Mouse (Mus musculus) heart, postnatal 0 days (tissue): ENCODE results near the gene Xpc. TPM values are rescaled to one million over a fixed set of nuclear protein-coding genes. Genes with fewer than 3 reads are reported as not detected.
A peak's percentile ranks its signal among the peaks of the same experiment; 100 is the strongest.

Experiments used
- ATAC-seq: fragments of 200-750 bp; cut with Nextera tagmentation; 2 replicates; pipeline ENCODE4 v1.8.0; 2017; ENCODE audit warnings: low read depth, moderate number of reproducible peaks, moderate library complexity; ENCODE audit not compliant: insufficient read depth
- DNase-seq: peaks from one replicate; pipeline ENCODE4 v3.0.0-alpha.2; 2016; ENCODE audit warnings: low spot score
- H3K27ac ChIP-seq: fragments of 300-500 bp; sonication (generic); 2 replicates; pipeline ENCODE4 v1.5.1; 2014; ENCODE audit warnings: low read depth, mild to moderate bottlenecking
- H3K27me3 ChIP-seq: fragments of 300-500 bp; sonication (generic); 2 replicates; pipeline ENCODE4 v1.6.1; 2014; ENCODE audit warnings: low read length, mixed read lengths; ENCODE audit not compliant: control insufficient read depth, insufficient read depth
- H3K36me3 ChIP-seq: fragments of 300-500 bp; sonication (generic); replicated peaks from 2 replicates; pipeline ENCODE4 v1.6.1; 2014; ENCODE audit warnings: low read length, mixed read lengths; ENCODE audit not compliant: control insufficient read depth, insufficient read depth
- H3K4me1 ChIP-seq: fragments of 300-500 bp; sonication (generic); 2 replicates; pipeline ENCODE4 v1.6.1; 2014; ENCODE audit warnings: antibody characterized with exemption; ENCODE audit not compliant: control insufficient read depth, insufficient read depth
- H3K4me2 ChIP-seq: fragments of 300-500 bp; sonication (generic); 2 replicates; pipeline ENCODE4 v1.6.1; 2014; ENCODE audit warnings: low read depth, mild to moderate bottlenecking, low read length, moderate library complexity
- H3K4me3 ChIP-seq: fragments of 300-500 bp; sonication (generic); 2 replicates; pipeline ENCODE4 v1.5.1; 2014; ENCODE audit warnings: low read depth, low read length
- H3K9ac ChIP-seq: fragments of 300-500 bp; sonication (generic); replicated peaks from 2 replicates; pipeline ENCODE4 v1.6.1; 2014; ENCODE audit warnings: low read depth, low read length, mixed read lengths
- H3K9me3 ChIP-seq: fragments of 300-500 bp; sonication (generic); replicated peaks from 2 replicates; pipeline ENCODE4 v1.6.1; 2016; ENCODE audit warnings: low read length; ENCODE audit not compliant: control insufficient read depth
- CTCF ChIP-seq: IDR thresholded peaks from 2 replicates; pipeline ENCODE4 v1.5.1; 2016; ENCODE audit warnings: antibody characterized with exemption, control low read depth, low read depth
- EP300 ChIP-seq: IDR thresholded peaks from 2 replicates; pipeline ENCODE4 v1.6.1; 2016; ENCODE audit warnings: antibody characterized with exemption, low read depth
- WGBS: fragments of 180-500 bp; shearing (Covaris S2); extraction: QIAGEN DNeasy Blood & Tissue Kit; methylation state at CpG from one replicate; pipeline ENCODE4 v1.1.7; 2014; 5-methylcytosine and 5-hydroxymethylcytosine counted together
- polyA plus RNA-seq: library from polyadenylated mRNA; unstranded; fragments of >200 nt; fragmentation: Nextera tagmentation; extraction: Ambion mirVana; gene quantifications from 2 replicates; pipeline ENCODE4 v1.2.1, GENCODE M21; 2015
- total RNA-seq: library from RNA; depleted of rRNA; stranded (reverse); fragments of >200 nt; gene quantifications from 2 replicates; pipeline ENCODE4 v1.2.3, GENCODE M21; 2014; ENCODE audit warnings: low replicate concordance

The Xpc gene
- total and polyA plus RNA-seq, 2 experiments from 2014 or later, result 5.7 to 11.3 TPM

DNA sequence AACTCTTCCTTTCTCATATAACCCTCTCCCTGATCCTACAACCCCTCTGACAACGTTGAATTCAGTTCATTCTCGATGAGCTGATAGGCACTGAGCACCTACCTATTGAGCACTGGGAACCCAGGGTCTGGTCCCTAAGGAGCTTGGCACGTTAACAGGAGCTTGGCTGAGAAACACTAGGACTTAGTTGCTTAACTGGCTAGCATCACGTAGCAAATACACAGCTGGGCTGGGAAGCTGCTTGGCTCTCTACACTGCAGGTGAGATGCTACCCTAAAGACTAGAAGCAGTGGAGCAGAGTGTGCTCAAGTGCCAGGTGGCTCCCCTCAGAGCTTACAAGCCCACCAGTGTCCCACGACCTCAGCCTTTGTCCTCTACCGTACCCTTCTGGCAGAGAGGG lies 17.0 kb upstream of the Xpc start:
- Histone ChIP-seq H3K4me1 (peaks cover 16% of the 10 kb centered on the region), H3K9me3 (no peaks in the 10 kb centered on the region), H3K27ac (no peak overlapping the region), H3K36me3 (no peaks in the 10 kb centered on the region), H3K4me3 (no peak overlapping the region), H3K4me2 (no peak overlapping the region), H3K9ac (no peak overlapping the region), H3K27me3 (peaks cover 37% of the 10 kb centered on the region; the same call in 1 of the 2 replicates)
- no peak for ATAC-seq
- TF ChIP-seq EP300 (no peak), CTCF (no peak)
- 71% methylated on average over 6 of the region's 6 CpGs for WGBS
- DNase-seq, result no peak

DNA sequence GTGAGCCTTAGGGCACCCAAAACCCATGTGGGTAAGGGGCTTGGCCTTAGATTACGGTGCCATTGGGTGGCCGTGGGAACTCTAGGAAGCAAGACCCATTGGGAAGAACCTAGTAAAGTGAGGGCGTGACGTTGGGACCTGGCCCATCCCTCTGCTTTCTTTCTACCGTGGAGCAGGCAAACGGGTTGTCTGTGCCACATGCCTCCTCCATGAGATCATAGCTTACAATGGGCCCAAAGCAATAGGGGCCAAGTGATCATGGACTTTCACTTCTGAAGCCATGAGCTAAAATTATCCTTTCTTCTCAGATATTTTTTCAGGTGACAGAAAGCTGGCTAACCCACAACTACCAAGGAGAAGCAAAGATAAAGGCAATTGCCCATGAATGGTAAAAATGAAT lies 15.6 kb upstream of the Xpc start:
- H3K9me3 ChIP-seq, result no peaks in the 10 kb centered on the region
- H3K4me1 ChIP-seq, result peaks cover 16% of the 10 kb centered on the region
- TF ChIP-seq EP300, result 0 out of 2 replicates have a peak, but pooled peaks have one; percentile 43
- TF ChIP-seq CTCF, result no peak
- no peaks in the 10 kb centered on the region for H3K36me3 ChIP-seq
- H3K9ac ChIP-seq, result no peak overlapping the region
- peaks cover 36% of the 10 kb centered on the region; the same call in 1 of the 2 replicates for H3K27me3 ChIP-seq
- no peak overlapping the region for H3K4me3 ChIP-seq
- peak; percentile 66 for ATAC-seq
- WGBS, result 41% methylated on average over 6 of the region's 6 CpGs
- H3K4me2 ChIP-seq, result no peak overlapping the region
- peak; percentile 57 for DNase-seq
- no peak overlapping the region for H3K27ac ChIP-seq

DNA sequence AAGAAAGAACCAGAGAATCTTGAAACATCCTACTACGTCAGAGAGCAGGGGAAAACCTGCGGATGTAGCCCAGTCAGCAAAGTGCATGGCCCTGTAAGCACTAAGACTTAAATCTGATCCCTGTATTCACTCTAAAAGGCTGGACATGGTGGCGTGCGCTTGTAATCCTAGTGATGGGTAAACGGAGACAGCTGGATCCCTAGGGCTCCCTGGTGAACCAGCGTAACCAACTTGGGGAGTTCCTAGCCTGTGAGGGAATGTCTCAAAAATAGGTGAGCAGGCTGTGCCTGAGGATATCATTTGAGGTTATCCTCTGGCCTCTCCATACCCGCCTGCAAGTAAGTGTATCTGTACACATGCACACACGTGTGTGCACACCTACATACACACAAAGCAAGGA lies 15.0 kb upstream of the Xpc start:
- Histone ChIP-seq H3K4me1 (peaks cover 16% of the 10 kb centered on the region), H3K27ac (no peak overlapping the region), H3K36me3 (no peaks in the 10 kb centered on the region), H3K4me2 (no peak overlapping the region), H3K4me3 (no peak overlapping the region), H3K9ac (no peak overlapping the region), H3K27me3 (peaks cover 30% of the 10 kb centered on the region; the same call in 1 of the 2 replicates), H3K9me3 (no peaks in the 10 kb centered on the region)
- ATAC-seq (no peak), DNase-seq (no peak)
- 94% methylated on average over 8 of the region's 8 CpGs for WGBS
- no peak for TF ChIP-seq EP300
- TF ChIP-seq CTCF, result no peak

DNA sequence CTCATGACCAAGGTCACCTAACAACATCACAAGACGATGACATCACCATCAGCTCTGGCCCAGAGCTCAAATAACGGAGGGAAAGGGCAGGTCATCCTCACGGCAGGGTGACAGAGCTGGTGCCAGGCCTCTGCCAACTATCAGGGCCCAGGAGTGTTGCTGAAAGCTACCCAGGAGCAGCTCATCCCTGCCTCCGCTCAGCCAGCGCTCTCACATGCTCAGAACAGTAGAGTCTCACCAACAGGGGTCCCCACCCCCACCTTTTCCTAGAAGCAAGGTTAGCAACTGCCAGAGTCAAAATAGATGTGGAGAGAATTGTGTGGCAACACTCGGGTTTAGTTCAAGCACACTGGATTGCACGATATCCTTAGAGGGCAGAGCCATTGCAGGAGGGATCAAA lies 12.6 kb upstream of the Xpc start:
- H3K4me3 ChIP-seq, result no peak overlapping the region
- no peak overlapping the region for H3K4me2 ChIP-seq
- H3K9ac ChIP-seq, result no peak overlapping the region
- H3K27ac ChIP-seq, result peak overlapping the region; percentile 70
- ATAC-seq, result peak; percentile 84
- peaks cover 9% of the 10 kb centered on the region for H3K4me1 ChIP-seq
- DNase-seq, result peak; percentile 43
- peaks cover 9% of the 10 kb centered on the region; the same call in 1 of the 2 replicates for H3K27me3 ChIP-seq
- TF ChIP-seq CTCF (0 out of 2 replicates have a peak, but pooled peaks have one; percentile 15), EP300 (peak; percentile 76; the same call in 1 of the 2 replicates)
- 0 out of 2 replicates have a peak, but pooled peaks cover under 1% of the 10 kb centered on the region for H3K36me3 ChIP-seq
- no peaks in the 10 kb centered on the region for H3K9me3 ChIP-seq
- WGBS, result 47% methylated on average over 7 of the region's 7 CpGs

DNA sequence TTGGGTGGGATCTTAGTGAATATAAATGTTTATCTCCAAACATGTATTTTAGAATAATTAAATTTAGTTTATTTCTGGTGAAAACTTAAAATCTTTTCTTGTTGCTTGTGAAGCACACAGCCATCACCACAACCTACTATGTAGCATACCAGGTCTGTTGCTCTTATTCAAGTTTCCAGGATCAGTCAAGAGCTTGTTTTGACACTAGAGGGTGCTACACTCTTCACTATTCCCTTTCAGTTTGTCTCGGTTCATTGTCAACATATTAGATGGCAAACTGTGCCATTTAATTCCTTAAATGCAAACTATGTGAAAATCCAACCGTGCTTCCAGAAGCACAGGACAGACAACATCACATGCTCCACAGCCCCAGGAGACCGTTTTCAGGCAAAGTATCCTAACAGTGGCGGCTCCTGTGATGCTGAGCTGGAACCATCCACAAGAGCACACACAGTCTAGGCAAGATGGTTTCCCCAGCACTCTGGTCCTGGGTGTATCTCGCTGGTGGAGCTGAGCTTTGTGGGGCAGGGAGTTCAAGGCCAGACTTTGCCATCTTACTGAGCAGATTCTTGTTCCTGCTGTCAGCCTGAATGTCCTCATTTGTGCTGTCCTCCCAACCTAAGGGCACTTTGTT lies 11.7 kb upstream of the Xpc start:
- H3K4me3 ChIP-seq, result no peak overlapping the region
- no peak overlapping the region for H3K9ac ChIP-seq
- H3K9me3 ChIP-seq, result no peaks in the 10 kb centered on the region
- ATAC-seq, result 0 out of 2 replicates have a peak, but pooled peaks have one; percentile 34
- DNase-seq, result peak; percentile 79
- WGBS, result 43% methylated on average over 5 of the region's 5 CpGs
- peaks cover 3% of the 10 kb centered on the region; the same call in 1 of the 2 replicates for H3K27me3 ChIP-seq
- H3K27ac ChIP-seq, result peak overlapping the region; percentile 70
- no peak overlapping the region for H3K4me2 ChIP-seq
- peaks cover 10% of the 10 kb centered on the region for H3K36me3 ChIP-seq
- TF ChIP-seq CTCF (peak; percentile 77), EP300 (no peak)
- H3K4me1 ChIP-seq, result peaks cover 8% of the 10 kb centered on the region
